Mouse (Mus musculus): ENCODE results near the gene Dnah3. TPM values are rescaled to one million over a fixed set of nuclear protein-coding genes. Genes with fewer than 3 reads are reported as not detected.

The Dnah3 gene
- total RNA-seq, 2 experiments from 2014 or later: 0.09 to 0.26 TPM

- intact Hi-C loops (cut with DNase I): loop anchor here (5.0 kb wide), 1 partner anchor 206 kb away; the partner anchor contains the start of genes Dcun1d3 and Lyrm1
- Histone ChIP-seq H3K4me3 (peak overlapping the region; percentile 59), H3K27ac (peak overlapping the region; percentile 21; the same call in 1 of the 2 replicates)
- no peak for TF ChIP-seq CTCF (IDR thresholded peaks at IDR 0.05)
- peak in 1 of 2 experiments; percentile 18 for DNase-seq (ENCODE audit: extremely low spot score in 1 of 2, low spot score in 2 of 2)
Observed at GRCm38 (mm10) chr7:120103019-120103567, 8.0 kb upstream of the Dnah3 start.

- TF ChIP-seq CTCF (IDR thresholded peaks at IDR 0.05): no peak
- DNase-seq (ENCODE audit: extremely low spot score in 1 of 2, low spot score in 2 of 2): peak; percentile 68 to 69
- intact Hi-C loops (cut with DNase I): loop anchor here (5.0 kb wide), 1 partner anchor 205 kb away; the partner anchor contains the start of genes Dcun1d3 and Lyrm1
- peak within 1 kb of the TSS; percentile 61; the same call in 1 of the 2 replicates for H3K27ac ChIP-seq
- peak within 1 kb of the TSS; percentile 59 for H3K4me3 ChIP-seq
Observed at GRCm38 (mm10) chr7:120102164-120102972, 7.3 kb upstream of the Dnah3 start, which contains the start of gene Tmem159. Gene Tmem159, plus strand, starts transcription at chr7:120102353.

- intact Hi-C loops (cut with DNase I): no loop called here
- peak; percentile 64 for TF ChIP-seq CTCF (IDR thresholded peaks at IDR 0.05)
- DNase-seq (ENCODE audit: extremely low spot score in 1 of 2, low spot score in 2 of 2): peak; percentile 33 to 50
- no peak overlapping the region for H3K27ac ChIP-seq
- no peak overlapping the region for H3K4me3 ChIP-seq
Observed at GRCm38 (mm10) chr7:120098403-120098802, 3.3 kb upstream of the Dnah3 start.

- peak; percentile 69 for TF ChIP-seq CTCF (IDR thresholded peaks at IDR 0.05)
- peak; percentile 54 to 67 for DNase-seq (ENCODE audit: extremely low spot score in 1 of 2, low spot score in 2 of 2)
- intact Hi-C loops (cut with DNase I): no loop called here
- H3K4me3 ChIP-seq: no peak overlapping the region
- no peak overlapping the region for H3K27ac ChIP-seq
Observed at GRCm38 (mm10) chr7:120097845-120098244, 2.8 kb upstream of the Dnah3 start.

- 0 out of 2 replicates have a peak overlapping the region, but pooled peaks have one; percentile 15 for H3K27ac ChIP-seq
- H3K4me3 ChIP-seq: no peak overlapping the region
- intact Hi-C loops (cut with DNase I): no loop called here
- TF ChIP-seq CTCF (IDR thresholded peaks at IDR 0.05): no peak
- DNase-seq (ENCODE audit: extremely low spot score in 1 of 2, low spot score in 2 of 2): no peak
Observed at GRCm38 (mm10) chr7:120094216-120094615, 864 bp downstream of the Dnah3 start.

GRCm38 (mm10) chr7:120093033-120093432 lies 2.0 kb downstream of the Dnah3 start:
- no peak for TF ChIP-seq CTCF (IDR thresholded peaks at IDR 0.05)
- Histone ChIP-seq H3K4me3 (no peak overlapping the region), H3K27ac (no peak overlapping the region)
- intact Hi-C loops (cut with DNase I): no loop called here
- DNase-seq (ENCODE audit: extremely low spot score in 1 of 2, low spot score in 2 of 2): no peak

- TF ChIP-seq CTCF (IDR thresholded peaks at IDR 0.05): no peak
- Histone ChIP-seq H3K27ac (no peak overlapping the region), H3K4me3 (no peak overlapping the region)
- DNase-seq (ENCODE audit: extremely low spot score in 1 of 2, low spot score in 2 of 2): no peak
- intact Hi-C loops (cut with DNase I): no loop called here
Observed at GRCm38 (mm10) chr7:120080177-120080576, 14.9 kb downstream of the Dnah3 start.

- Histone ChIP-seq H3K27ac (no peak overlapping the region), H3K4me3 (no peak overlapping the region)
- TF ChIP-seq CTCF (IDR thresholded peaks at IDR 0.05): no peak
- no peak for DNase-seq (ENCODE audit: extremely low spot score in 1 of 2, low spot score in 2 of 2)
- intact Hi-C loops (cut with DNase I): no loop called here
Observed at GRCm38 (mm10) chr7:120069164-120069563, 25.9 kb downstream of the Dnah3 start.

- Histone ChIP-seq H3K4me3 (no peak overlapping the region), H3K27ac (no peak overlapping the region)
- no peak for TF ChIP-seq CTCF (IDR thresholded peaks at IDR 0.05)
- DNase-seq (ENCODE audit: extremely low spot score in 1 of 2, low spot score in 2 of 2): no peak
- intact Hi-C loops (cut with DNase I): no loop called here
Observed at GRCm38 (mm10) chr7:120068114-120068513, 27.0 kb downstream of the Dnah3 start.

GRCm38 (mm10) chr7:120064045-120064444 lies 31.0 kb downstream of the Dnah3 start:
- Histone ChIP-seq H3K4me3 (no peak overlapping the region), H3K27ac (no peak overlapping the region)
- intact Hi-C loops (cut with DNase I): no loop called here
- peak; percentile 22 for TF ChIP-seq CTCF (IDR thresholded peaks at IDR 0.05)
- no peak for DNase-seq (ENCODE audit: extremely low spot score in 1 of 2, low spot score in 2 of 2)

- Histone ChIP-seq H3K4me3 (no peak overlapping the region), H3K27ac (no peak overlapping the region)
- intact Hi-C loops (cut with DNase I): loop anchor here (5.0 kb wide), 1 partner anchor 208 kb away; no protein-coding TSS in a partner anchor
- TF ChIP-seq CTCF (IDR thresholded peaks at IDR 0.05): peak; percentile 46
- DNase-seq (ENCODE audit: extremely low spot score in 1 of 2, low spot score in 2 of 2): no peak
Observed at GRCm38 (mm10) chr7:120055479-120055878, 39.6 kb downstream of the Dnah3 start.

GRCm38 (mm10) chr7:120054016-120054415 lies 41.1 kb downstream of the Dnah3 start:
- TF ChIP-seq CTCF (IDR thresholded peaks at IDR 0.05): no peak
- H3K27ac ChIP-seq: no peak overlapping the region
- DNase-seq (ENCODE audit: extremely low spot score in 1 of 2, low spot score in 2 of 2): no peak
- intact Hi-C loops (cut with DNase I): no loop called here
- no peak overlapping the region for H3K4me3 ChIP-seq

Measured in left cerebral cortex, adult 2 months (tissue).